Mouse (Mus musculus): ENCODE measurements around the gene Ror2.
"Not testable (repeated sequence)": the region's sequence is repeated elsewhere in the genome, so short reads cannot be mapped to it uniquely, and the experiment has no call there.

Gene Ror2

GRCm38 (mm10) chr13:53285756-53286361 is at the start of gene Ror2:
Gene Ror2 (minus strand): TSS chr13:53286124.
- DNase-seq (ENCODE audit: low read depth, low spot score), result peak; percentile 83

GRCm38 (mm10) chr13:53333769-53334168 is 47.8 kb upstream of the Ror2 start:
- no peak for DNase-seq (ENCODE audit: low read depth, low spot score)

- no peak for DNase-seq (ENCODE audit: low read depth, low spot score)
Measured at GRCm38 (mm10) chr13:53330246-53330645, 44.3 kb upstream of the Ror2 start.

GRCm38 (mm10) chr13:53325531-53325930 is 39.6 kb upstream of the Ror2 start:
- no peak for DNase-seq (ENCODE audit: low read depth, low spot score)

DNA sequence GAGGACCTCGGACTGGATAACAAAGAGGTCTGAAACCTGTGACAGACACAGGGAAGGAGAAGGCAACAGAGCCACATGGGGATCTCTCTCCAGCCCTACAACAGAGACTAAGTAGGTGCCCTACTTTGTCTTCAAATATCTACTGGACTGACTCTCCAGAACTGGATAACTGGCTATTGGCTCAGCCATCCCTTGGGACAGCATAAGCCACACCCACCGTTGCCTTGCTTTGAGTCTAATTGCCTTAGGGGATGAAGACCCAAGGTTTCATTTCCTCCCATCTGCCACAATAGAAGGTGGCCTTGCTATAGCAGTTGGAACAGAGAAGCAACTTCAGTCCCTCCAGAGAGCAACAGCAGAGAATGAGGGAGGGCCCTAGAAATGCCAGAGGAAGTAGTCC is 37.7 kb upstream of the Ror2 start:
- no peak for DNase-seq (ENCODE audit: low read depth, low spot score)

DNA sequence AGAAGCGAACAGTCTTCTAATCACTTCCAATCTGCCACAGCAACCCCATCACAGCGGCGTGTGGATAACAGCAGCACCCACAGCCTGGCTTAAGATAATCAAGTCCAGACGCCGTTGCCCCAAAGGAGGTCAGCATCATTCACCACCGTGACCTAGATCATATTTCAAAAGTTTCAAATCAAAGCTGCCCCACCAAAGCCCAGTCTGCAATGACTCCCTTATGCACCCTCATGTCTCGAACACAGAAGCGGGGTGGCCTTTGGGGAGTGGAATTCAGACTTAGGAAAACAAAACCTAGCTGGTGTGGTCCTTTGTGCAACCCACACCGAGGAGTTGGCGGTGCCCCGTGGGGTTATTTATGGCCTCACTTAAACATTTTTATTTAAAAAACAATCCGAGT is 35.0 kb upstream of the Ror2 start:
- peak; percentile 67 for DNase-seq (ENCODE audit: low read depth, low spot score)

DNA sequence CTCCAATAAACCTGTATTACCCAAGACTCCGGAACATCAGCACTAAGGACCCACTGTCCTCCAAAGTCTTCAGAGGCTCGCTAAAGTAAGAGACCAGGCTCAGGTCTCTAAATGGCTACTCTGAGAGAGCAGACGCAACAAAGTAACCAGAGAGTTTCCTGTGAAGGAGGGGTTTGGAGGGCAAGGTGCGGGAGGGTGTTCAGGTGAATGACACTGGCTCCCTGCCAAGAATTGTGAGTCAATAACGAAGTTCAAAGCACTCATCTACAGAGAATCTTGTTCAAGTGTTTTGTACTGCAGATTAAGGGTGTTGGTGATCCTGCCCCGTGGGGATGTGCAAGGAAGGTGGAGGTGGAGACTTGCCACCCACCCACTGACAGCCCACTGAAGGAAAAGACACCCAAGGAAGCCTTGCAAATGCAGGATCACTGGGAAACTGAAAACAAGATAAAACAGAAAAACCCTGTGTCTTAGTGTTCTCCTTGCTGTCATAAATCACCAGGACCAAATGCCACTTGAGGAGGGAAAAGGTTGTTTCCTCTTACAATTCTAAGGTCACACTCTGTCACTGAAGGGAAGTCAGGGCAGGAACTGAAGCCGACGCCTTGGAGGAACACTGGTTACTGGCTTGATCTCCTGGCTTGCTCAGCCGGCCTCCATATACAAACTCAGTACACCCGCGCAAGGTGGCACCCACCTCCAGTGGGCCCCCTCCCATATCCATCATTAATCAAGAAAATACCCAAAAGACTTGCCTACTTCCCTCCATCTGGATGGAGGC is 30.8 kb upstream of the Ror2 start:
- no peak for DNase-seq (ENCODE audit: low read depth, low spot score)

DNA sequence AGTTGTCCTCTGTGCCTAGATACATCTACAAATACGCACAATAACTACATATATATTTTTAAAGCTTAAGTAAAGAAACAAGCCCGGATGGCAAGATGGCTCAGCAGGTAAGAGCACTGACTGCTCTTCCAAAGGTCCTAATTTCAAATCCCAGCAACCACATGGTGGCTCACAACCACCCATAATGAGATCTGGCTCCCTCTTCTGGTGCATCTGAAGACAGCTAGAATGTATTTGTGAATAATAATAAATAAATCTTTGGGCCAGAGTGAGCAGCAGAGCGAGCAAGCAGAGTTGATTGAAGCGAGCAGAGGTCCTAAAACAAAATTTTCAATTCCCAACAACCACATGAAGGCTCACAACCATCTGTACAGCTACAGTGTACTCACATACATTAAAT is 29.8 kb upstream of the Ror2 start:
- DNase-seq (ENCODE audit: low read depth, low spot score), result not testable (repeated sequence)

- no peak for DNase-seq (ENCODE audit: low read depth, low spot score)
Measured at GRCm38 (mm10) chr13:53310442-53310841, 24.5 kb upstream of the Ror2 start.

- DNase-seq (ENCODE audit: low read depth, low spot score), result peak; percentile 92
Measured at GRCm38 (mm10) chr13:53309661-53310160, 23.8 kb upstream of the Ror2 start.

GRCm38 (mm10) chr13:53309148-53309547 is 23.2 kb upstream of the Ror2 start:
- peak; percentile 37 for DNase-seq (ENCODE audit: low read depth, low spot score)

DNA sequence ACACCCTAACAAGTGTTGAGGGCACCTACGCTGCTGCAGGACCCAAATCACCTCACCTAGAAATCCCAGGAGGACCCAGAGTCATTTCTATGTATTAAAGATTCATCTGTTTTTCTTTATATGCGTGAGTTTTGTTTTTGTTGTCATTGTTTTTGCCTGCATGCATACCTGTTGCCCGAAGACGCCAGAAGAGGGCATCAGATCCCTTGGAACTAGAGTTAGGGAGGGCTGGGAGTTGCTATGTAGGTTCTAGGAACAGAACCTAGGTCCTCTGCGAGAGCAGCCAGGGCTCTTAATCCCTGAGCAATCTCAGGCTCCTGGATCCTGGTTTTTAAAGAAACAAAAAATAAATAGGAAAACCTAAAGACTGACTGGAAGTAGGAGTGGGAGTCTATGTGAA is 20.9 kb upstream of the Ror2 start:
- no peak for DNase-seq (ENCODE audit: low read depth, low spot score)

DNA sequence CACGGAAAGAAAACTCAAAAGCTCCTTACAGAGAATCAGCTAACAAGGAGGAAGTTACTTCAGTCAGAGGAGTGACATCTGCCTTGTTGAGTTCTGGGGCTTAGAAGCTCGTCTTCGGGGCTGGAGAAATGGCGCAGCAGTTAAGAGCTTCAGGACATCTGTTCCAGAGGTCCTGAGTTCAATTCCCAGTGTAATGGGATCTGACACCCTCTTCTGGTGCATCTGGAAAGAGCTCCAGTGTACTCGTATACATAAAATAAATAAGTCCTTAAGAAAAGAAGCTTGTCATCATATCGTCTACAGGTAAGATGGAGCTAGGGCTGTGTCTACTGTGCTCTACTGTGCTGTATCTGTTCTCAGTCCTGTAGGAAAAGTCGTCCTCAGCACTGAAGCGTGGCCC is 19.3 kb upstream of the Ror2 start:
- no peak for DNase-seq (ENCODE audit: low read depth, low spot score)

GRCm38 (mm10) chr13:53302688-53303087 is 16.8 kb upstream of the Ror2 start:
- DNase-seq (ENCODE audit: low read depth, low spot score), result no peak

DNA sequence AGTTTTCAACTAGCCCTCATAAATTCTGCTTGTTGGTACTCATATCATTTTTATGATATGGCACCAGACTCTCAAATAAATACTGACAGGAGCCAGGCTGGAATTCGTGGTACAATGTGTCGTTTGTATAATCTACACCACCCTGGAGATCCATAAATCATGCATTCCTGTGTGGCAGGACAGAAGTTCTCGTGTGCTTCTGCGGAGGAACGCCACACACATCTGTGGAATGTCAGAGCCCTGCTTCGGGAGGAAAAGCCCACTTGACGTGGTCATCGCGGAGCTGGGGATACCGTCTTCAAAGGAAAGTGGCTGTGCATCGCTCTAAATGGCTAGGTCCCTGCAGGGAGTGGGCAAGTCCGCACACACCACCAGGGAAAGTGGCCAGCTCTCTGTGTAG is 7.1 kb upstream of the Ror2 start:
- peak; percentile 94 for DNase-seq (ENCODE audit: low read depth, low spot score)

- no peak for DNase-seq (ENCODE audit: low read depth, low spot score)
Measured at GRCm38 (mm10) chr13:53292244-53292643, 6.3 kb upstream of the Ror2 start.

- peak; percentile 63 for DNase-seq (ENCODE audit: low read depth, low spot score)
Measured at GRCm38 (mm10) chr13:53285261-53285755, 616 bp downstream of the Ror2 start.

DNA sequence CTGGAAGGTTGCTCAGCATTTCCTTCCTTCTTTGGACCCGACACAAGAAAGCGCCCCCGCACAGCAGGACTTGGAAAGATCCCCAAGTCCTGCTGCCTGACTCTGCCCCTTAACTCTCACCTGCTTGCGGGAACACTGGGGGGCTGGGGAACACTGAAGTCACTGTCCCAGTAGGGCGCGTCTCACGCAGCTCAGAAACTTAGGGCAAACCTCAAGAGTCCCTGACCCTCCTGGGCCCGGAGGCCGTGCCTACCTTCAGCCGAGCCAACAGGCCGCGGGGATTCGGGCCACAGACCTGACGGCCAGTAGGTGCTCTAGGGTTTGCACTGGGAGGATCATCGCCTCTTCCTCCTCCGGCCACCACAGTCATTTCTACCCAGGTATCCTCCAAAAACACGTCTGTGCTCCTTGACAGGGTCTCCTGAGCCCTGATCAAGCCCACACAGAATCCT is 1.2 kb downstream of the Ror2 start:
- no peak for DNase-seq (ENCODE audit: low read depth, low spot score)

- no peak for DNase-seq (ENCODE audit: low read depth, low spot score)
Measured at GRCm38 (mm10) chr13:53281604-53282396, 4.1 kb downstream of the Ror2 start.

- no peak for DNase-seq (ENCODE audit: low read depth, low spot score)
Measured at GRCm38 (mm10) chr13:53278908-53279307, 7.0 kb downstream of the Ror2 start.

DNA sequence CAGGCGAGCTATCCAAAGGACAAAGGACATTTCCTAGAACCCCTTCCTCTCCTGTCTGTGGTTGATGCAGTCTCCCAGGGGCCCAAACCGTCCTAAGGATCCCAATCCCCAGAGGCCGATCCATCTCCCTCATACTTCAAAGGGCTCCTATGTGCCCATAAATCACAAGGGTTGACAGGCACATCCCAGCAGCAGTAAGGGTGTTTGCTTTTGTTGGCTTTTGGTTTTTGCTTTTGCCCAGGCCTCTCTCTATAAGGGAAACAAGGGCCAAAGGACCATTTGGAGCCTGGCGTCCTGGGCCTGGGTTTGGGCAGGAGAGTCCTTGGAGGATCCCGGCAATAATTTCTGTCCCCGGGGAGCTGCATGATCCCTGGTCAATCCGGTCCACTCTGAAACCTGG is 9.5 kb downstream of the Ror2 start:
- DNase-seq (ENCODE audit: low read depth, low spot score), result peak; percentile 76

GRCm38 (mm10) chr13:53275778-53276177 is 10.1 kb downstream of the Ror2 start:
- DNase-seq (ENCODE audit: low read depth, low spot score), result no peak

All from mesoderm, embryonic 11.5 days (tissue).